Mouse (Mus musculus): ENCODE results near the gene Gm20388.

DNA sequence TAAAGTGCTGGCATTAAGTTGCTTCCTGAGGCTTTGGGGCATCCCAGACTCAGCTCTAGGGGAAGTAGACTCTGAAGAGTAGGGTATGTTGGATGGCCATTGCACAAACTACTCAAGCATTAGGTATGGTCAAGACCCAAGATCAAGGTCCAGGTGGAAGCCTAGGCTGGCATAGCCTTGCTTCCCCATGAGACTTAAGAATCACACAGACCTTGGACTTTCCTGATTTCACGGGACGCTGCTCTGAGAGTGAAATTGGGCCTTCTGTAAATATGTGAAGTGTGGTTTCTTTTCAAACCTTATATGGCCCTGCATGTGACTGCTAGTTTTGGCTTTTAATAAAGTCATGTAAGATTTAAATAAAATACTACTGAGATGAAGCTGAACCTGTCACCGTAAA, 2662.1 kb downstream of the Gm20388 start:
- TF ChIP-seq CTCF (IDR thresholded peaks at IDR 0.05; ENCODE audit: low read depth) (no peak), EP300 (IDR thresholded peaks at IDR 0.05; ENCODE audit: low read depth) (no peak)

Data from liver, embryonic 14.5 days (tissue).